Mouse (Mus musculus): Measurements from ENCODE around the gene Tut7.
"Not testable (repeated sequence)": the region's sequence is repeated elsewhere in the genome, so short reads cannot be mapped to it uniquely, and the experiment has no call there.

The Tut7 gene

DNA sequence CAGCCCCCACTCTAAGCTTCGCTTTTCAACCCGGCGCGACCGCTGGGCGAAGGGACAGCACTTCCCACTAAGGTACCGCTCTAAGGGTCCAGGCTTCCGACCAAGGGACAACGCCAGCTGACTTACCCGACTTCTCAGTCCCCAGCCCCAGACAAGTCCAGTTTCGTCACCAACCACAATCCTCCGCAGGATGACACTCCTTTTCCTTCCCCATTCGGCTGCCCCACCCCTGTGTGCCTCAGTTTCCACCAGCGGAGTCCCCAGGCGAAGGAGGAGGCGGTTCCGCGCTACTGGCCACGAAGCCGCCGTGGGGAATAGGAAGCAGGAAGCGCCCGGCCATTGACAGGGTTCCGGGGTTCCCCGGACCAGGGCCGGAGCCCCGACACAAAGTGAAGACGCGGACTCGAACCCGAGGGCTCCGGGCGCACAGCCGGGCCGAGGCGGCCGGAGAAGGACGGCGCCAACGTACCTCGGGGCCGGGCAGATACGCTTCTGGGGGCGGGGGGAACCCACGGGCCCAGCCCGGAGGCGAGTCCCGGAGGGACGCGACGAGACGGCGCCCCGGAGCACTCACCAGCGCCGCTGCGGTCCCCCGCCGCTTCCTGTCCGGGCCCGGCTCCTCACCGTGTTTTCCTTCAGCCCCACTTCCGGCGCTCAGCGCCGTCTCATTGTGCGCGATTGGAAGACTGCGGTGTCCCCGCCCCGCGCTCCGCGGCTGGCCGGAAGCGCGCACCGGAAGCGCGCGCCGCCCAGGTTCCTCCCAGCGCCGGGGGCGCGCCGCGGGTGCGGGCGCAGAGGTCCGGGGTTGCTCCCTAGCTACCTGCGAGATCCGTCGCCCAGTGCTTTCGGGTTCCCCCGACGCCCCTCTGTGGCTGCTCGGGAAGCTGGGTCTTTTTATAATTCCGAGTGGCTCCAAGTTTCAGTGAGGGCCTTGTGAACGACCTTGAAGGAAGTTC, at the start of gene Tut7:
Gene Tut7, minus strand, starts transcription at position 641 of the 956 bp plus-strand sequence.
- peak; percentile 93 to 95 for DNase-seq (ENCODE audit: low spot score in 2 of 2)

DNA sequence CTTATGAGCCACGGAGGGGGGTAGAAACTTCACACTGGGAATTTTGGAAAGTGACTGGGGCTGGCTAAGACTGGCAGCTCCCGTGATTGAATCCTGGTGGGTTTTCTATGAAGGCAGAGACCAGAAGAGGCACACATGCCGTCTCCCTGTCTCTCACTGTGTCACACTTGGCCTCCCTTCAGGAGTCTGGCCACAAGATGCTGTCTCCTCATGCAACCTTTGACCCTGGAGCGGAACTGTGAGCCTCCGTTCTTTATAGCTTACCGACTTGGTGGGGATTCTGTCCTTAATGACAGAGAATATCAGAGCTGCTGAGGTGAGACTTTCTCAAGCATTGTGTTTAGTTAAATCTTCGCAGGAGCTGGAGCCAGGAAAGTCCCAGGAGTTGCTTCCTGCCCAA, 49.5 kb upstream of the Tut7 start:
- no peak for DNase-seq (ENCODE audit: low spot score in 2 of 2)

DNA sequence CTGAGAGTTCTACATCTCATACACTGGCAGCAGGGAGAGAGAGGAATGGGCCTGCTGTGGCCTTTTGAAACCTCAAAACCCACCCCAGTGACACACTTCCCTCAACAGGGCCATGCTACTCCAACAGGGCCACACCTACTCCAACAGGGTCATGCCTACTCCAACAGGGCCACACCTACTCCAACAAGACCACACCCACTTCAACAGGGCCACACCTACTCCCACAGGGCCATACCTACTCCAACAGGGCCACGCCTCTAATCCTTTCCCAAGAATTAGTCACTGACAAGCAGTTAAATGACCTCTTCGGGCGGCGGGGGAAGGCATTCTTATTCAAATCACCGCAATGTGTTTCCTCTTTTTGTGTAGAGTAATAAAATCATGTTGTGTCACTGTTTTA, 47.1 kb upstream of the Tut7 start:
- DNase-seq (ENCODE audit: low spot score in 2 of 2): no peak

DNA sequence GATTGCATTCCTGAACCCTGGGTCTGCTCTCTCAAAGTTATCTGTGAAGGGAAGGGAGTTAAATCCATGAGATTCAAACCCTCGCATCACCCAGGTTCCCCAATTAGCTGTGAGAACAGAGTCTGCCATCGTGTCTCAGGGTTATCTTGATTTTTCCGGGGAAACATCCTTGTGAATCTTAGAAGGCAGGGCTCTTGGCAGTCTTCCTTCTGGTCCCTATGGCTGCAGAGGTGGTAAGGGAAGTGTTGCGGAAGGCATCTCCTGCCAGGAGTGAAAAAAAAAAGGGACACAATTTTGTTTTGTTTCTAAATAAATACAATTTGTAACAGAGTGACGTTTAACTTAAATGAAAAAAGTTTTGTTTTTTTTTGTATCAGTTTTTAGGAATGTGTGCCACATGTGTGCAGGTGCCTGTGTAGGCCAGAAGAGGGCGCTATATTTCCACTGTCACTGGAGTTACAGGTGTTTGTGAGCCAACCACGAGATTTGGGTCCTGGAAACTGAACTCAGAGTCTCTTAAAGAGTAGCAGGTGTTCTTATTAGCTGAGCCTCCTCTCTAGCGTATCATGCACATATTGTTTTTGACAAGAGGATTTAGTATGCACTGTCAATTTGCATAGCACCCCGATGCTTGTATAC, 45.2 kb upstream of the Tut7 start:
- no peak for DNase-seq (ENCODE audit: low spot score in 2 of 2)

DNA sequence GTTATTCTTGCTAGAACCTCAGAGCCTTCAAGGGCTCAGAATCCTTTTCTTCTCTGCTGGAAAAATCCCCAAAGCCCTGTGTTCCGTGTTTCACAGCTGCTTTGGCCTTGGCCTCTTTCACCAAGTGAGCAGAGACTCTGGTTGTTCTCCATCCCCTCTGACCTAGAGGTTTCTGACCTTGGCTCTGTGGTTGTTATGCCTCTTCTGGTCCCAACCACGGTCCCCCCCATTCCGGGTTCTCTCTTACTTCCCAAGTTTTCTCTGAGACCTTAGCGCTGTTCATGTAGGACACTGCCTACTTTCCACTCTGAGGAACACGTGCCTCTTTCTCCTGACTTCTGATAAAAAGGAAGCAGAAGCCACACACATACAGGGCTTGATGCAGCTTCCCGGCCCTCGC, 44.2 kb upstream of the Tut7 start:
- no peak for DNase-seq (ENCODE audit: low spot score in 2 of 2)

DNA sequence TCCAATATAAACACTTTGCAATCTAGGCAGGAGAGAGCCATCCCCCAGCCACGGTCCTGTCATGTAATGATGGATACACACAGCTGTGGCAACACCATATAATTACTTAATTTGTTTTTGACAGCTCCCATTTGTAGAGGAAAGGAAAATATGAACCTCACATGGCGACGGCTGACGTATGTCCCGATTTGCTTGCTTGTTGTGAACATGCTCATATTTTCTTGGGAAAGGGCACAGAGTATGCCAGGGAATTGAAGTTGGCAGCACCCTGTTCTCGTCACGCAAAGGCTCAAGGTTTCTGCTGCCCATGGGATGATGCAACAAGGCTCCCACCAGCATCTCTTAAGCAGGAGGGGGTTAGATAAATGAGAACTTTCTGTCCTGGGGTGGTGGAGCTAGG, 36.6 kb upstream of the Tut7 start:
- no peak for DNase-seq (ENCODE audit: low spot score in 2 of 2)

DNA sequence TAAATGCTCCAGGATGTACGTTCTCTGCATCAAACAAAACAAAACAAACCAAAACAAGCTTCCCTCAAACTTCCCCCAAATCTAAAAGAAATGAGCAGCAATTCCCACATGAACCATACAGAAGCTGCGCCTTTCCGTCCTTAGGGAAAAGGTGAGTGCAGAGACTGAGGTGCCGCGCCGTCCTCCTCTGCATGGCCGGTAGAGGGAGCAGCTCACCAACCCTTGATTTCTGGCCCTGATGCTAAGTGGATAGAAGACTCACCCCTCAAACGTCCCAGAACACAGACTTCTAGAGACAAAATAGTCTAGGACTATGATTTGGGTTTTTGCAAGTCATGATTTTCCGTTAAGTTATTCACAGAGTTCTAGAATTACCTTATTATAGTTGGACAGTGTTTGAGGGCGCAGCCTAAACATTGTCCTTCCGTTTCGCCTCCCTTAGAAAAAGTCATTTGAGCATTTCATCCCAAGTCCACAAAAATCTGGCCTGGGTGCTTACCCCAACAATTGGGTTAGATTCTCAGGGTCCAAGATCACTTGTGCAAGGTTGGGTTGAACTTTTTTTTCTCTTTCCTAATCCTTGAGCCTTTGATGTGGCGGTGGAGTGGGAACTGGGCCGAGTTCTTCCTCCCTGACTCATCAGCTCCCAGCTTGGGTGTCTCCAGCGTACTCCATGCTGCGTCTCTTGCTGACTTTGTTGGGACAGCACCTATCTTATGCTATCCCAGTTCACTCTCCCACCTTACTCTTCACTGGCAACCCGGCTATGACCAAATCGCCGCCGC, 33.5 kb upstream of the Tut7 start:
- DNase-seq (ENCODE audit: low spot score in 2 of 2): peak in 1 of 2 experiments; percentile 61

DNA sequence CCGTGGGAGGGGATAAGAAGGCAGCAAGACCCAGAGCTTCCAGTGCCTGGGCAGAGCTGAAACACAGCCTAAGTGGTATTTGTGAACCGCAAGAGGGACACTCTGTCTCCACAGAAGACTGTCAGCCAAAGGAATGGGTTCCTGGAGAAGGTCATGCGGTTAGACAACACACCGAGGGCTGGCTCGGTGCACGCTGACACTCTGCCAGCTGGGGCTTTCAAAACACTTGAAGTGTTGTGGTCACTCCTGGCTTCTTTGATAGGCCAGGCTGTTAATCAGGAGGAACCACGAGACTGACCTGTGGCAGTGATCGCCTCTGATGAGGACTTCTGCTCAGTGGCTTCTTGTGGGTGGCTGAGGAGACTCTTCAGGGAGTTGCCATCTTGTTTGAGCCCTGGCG, 30.5 kb upstream of the Tut7 start:
- DNase-seq (ENCODE audit: low spot score in 2 of 2): no peak

DNA sequence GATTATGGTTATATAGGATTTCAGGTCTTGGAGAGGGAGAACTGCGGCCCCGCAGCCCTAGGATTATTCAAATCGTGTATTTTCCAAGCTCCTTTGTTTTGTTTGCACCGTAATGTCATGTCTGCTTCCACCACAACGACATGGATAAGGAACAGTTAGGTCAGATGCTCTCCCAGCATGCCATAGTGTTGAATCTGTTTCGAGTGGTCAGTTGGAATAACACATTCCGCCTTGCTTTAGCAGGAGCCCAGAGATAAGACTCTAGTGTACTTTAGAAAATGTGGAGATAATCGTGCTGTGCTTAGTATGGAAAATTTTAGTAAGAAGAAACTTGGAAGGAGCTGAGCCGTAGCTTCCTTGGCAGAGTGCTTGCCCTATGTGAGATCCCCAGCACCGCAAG, 27.4 kb upstream of the Tut7 start:
- no peak for DNase-seq (ENCODE audit: low spot score in 2 of 2)

DNA sequence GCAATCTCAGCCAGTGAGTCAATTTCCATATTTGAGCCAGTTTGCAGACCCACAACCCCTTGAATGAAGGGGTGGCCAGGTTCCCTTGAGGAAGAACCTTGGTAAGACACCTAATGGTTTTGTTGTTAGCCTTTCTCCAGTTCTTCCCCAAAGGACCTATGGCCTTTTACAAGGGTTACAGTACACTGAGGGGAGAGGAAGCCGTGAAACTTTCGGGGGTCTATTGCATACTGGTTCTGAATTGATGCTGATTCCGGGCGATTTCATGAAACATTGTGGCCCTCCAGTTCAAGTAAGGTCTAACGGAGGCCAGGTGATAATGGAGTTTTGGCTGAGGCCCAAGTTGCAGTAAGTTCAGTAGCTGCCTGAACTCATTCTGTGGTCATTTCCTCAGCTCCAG, 21.7 kb upstream of the Tut7 start:
- DNase-seq (ENCODE audit: low spot score in 2 of 2): no peak

DNA sequence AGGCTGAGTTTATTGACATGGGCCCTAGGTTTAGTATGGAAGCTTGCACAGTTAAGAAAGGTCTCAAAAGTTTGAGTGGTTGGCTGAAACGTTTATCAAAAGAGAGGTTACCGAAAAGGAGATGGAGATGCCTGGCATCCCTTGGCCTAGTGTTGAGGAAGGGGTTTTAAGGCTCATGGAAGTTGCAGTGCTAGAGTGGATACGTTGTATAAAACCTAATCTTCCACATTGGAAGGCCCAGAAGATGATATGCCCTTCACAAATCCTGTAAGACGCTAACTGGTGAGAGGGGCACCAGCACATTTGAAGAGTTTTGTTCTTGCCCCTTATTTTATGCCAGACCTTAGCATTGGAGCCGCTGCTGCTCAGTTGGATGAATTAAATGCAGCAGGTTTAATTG, 21.0 kb upstream of the Tut7 start:
- no peak for DNase-seq (ENCODE audit: low spot score in 2 of 2)

DNA sequence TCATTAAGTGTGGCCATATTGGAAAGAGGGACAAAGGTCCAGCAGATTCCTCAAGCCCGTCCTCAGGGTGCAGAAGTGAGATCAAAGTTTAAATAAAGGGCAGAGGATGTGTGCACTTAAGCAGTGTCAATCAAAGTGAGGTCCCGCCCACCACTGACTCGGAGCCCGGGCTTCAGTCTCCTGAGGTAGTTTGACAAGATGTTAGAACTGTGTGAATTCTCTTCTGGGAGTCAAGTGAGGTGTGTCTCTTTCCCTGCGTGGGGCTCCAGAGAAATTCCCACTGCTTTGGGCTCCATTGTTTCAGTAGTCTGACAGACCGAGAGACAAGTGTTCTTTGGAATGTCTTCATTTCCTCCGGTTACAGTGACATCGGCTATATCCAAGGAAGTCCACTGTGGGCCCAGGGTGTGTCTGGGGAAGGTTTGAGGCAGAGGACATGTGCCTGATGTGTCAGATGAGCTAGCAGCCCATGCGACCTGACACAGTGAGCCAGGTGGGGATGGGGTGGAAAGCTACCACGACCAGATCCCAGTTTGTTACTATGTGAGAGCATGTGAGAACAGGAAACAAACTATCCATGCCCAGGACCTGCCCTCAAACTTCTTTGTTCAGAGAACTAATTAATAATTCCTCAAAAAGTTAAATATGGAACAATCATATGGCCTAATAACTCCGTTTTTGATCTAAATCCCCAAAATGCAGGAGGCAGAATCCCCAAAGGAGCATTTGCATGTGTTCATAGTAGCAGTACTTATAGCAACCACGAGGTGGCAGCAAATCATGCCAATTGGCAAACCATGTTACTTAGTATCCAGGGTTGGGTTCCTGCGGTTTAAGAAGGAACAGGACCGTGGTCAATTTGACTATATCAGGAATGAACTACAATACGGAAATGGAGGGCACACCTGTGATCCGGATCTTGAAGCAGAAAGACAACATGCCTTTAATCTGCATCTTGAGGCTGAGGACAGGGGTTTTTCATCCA, 19.6 kb upstream of the Tut7 start:
- peak; percentile 85 to 90 for DNase-seq (ENCODE audit: low spot score in 2 of 2)

DNA sequence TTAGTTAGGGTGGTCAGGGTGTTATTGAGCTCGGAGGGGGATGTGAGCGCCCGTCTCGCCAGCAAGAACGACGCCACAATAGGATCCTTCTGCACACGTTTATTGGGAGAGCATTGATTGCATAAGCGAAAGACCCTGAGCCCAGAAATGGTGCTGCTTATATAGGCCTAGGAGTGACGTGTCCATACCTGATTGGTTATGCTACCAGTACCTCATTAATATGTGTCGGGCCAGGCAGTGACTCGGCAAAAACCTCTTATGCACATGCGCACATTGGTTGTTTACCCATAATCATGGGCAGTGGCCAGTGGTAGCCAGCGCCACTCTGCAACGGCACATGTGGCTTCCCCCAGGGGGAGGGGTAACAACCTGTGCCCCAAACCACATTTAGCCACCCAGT, 18.8 kb upstream of the Tut7 start:
- not testable (repeated sequence) for DNase-seq (ENCODE audit: low spot score in 2 of 2)

DNA sequence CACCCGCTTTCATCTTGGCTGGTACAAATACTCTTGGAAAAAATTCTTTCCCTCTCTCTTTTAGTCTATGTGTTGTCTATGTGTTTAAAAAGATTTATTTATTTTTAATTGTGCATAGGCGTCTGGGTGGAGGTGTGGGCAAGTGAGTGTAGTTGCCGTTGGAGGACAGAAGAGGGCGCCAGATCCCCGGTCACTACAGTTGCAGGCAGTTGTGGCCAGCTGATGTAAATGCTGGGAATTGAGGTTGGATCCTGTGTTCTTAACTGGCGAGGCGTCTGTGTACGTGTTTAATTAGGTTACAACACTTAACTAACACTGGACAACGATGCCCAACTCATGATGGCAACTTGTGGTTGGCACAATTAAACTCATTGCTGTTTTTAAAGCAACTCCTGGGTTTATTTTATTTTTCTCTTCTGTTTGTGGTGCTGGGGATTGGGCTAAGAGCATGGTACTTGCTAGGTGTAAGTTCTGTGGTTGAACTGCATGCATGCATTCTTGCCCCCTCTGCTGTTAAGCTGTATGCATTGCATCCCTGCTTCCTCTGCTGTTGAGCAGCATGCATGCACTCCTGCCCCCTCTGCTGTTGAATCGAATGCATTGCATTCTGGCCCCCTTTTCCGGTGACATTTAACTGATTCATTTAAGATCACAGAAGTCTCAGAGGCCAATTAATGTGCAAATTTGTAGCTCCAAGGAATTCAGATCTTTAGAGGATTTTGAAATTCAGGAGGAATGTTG, 17.7 kb upstream of the Tut7 start:
- peak; percentile 77 to 90 for DNase-seq (ENCODE audit: low spot score in 2 of 2)

DNA sequence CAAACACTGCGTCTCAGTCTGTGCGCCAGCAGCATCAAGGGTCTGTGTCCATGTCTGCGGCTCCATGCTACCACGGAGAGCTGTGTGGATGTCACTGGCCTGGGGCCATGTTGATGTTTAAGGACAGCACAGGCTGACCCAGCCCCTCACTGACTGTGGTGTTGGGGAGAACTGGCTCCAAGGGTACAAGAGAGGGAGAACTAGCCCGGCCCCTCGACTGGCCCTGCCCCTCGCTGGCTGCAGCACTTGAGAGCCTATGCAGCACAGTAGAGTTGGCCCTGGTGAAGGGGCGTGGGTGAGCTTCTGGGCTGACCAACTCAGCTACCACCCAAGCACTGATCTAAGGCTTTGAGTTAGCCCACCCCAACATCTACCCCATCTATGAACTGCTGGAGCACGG, 16.4 kb upstream of the Tut7 start:
- DNase-seq (ENCODE audit: low spot score in 2 of 2): no peak

DNA sequence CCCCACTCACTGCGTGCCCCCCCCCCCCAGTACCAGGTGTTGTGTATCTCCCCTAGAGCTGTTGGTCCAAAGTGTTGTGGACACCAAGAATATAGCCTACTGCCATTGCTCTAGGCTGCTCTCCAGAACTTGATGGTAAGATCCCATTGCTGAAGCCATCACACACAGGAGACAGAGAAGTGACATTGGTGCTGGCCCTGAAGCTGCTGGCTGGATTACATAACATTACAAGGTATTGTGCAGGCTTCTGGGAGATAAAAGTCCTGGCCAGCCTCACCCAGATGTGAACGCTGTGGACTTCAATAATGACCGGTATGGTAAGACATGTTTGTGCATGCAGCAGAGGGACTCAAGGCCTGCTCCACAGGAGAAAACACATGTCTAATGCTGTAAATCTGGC, 15.5 kb upstream of the Tut7 start:
- DNase-seq (ENCODE audit: low spot score in 2 of 2): no peak

DNA sequence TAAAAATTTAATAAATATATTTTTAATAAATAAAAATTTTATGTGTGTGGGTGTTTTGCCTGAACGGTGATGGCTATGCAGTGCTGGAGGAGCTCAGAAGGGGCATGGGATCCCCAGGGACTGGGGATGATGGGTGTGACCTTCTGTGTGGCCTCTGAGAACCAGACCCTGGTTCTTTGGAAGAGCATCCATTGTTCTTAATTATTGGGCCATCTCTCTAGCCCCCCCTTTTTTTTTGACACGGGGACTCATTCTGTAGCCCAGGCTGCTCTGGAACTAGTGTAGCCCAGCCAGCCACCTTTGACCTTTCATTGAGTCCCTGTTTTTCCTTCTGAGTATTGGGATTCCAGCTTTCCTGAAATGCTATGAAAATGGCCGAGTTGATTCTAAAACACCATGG, 13.9 kb upstream of the Tut7 start:
- DNase-seq (ENCODE audit: low spot score in 2 of 2): no peak

DNA sequence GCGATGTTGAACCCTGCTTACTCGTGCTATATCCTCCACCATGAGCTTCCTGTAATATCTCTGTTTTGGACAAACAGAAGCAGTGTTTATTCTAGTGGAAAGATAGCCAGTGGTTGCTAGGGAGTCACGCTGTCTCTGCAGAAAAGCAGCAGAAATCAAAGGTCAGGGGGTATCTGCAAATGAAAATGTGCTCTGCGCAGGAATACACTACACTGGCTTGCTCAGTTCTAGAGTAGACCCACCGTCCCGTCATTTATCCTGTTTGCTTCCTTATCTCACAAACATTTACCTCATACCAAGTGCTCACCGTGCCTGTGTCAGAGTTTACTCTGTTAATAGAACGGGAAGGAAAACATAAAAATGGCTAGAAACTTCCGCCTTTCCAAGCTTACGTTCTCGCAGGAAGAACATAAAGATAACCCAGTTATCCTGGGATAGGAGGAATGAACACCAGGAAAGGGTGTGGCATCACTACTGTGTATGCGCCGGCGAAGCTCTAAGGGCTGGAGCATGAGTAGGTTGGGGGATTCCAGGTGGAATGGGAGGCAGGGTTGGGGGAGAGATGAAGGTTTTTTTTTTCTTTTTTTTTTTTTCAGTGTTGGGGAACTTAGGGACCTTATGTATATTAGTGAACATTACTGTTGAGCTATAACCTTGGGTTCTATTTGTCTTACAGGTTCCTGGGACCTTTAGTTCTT, 13.3 kb upstream of the Tut7 start:
- no peak for DNase-seq (ENCODE audit: low spot score in 2 of 2)

DNA sequence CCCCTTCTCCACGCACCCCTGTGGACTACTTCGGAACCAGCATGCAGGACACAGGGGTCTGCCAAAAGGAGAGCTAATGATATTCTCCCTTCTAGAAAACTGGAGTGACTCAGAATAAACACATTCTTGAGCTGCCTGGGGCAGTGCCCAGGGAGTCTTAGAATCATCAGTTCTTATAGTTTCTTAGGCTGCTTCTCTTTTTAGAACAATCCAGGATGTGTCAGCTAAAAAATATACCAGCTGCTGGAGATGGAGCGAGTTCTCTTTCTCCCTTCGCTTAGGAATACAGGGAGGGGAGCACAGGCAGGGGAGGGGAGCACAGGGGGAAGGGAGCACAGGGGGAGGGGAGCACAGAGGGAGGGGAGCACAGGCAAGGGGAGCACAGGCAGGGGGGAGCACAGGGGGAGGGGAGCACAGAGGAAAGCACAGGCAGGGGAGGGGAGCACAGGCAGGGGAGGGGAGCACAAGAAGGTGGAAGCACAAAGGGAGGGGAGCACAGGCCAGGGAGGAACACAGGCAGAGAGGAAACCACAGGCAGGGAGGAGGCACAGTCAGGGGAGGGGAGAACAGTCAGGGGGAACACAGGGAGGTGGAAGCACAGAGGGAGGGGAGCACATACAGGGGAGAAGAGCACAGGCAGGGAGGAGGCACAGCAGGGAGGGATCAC, 12.0 kb upstream of the Tut7 start:
- no peak for DNase-seq (ENCODE audit: low spot score in 2 of 2)

Measured in spleen, postnatal 10 days (tissue).